Mouse (Mus musculus): ENCODE data around the gene Ints3. TPM values are rescaled to one million over a fixed set of nuclear protein-coding genes. Genes with fewer than 3 reads are reported as not detected.

The Ints3 gene
- total RNA-seq (2023): 10 to 100 TPM; 57.3 to 67.2 TPM

DNA sequence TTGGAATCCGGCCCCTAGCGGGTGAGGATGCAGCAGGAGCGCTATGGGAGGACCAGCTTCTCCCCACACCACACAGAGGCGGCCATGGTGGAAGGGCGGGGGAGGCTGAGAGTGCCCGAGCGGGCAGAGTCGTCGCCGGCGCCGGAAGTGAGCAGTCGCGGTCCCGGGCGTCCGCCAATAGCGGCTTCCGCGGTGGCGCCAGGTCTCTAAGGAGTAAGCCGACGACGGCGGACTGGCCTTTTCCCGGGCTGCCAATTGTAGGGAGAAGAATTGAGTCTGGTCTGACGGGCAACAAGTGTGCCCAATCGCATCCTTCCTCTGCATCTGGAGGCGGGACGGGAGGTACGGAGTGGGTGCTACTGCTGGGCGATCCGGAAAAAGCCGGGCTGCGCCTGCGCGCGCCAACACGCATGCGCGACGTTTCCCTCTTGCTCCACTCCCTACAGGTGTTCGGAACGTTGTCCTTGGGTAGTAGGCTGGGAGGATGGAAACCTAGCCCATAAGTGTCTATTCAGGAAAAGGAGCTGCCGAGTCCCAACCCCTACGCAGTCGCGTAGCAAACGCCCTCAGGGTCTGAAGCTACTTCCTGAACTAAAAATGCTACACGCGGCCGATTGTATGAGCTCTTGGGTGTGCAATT is at the start of gene Ints3:
TSS of gene Ints3 (minus strand) at position 242 of the 640 bp plus-strand sequence.

DNA sequence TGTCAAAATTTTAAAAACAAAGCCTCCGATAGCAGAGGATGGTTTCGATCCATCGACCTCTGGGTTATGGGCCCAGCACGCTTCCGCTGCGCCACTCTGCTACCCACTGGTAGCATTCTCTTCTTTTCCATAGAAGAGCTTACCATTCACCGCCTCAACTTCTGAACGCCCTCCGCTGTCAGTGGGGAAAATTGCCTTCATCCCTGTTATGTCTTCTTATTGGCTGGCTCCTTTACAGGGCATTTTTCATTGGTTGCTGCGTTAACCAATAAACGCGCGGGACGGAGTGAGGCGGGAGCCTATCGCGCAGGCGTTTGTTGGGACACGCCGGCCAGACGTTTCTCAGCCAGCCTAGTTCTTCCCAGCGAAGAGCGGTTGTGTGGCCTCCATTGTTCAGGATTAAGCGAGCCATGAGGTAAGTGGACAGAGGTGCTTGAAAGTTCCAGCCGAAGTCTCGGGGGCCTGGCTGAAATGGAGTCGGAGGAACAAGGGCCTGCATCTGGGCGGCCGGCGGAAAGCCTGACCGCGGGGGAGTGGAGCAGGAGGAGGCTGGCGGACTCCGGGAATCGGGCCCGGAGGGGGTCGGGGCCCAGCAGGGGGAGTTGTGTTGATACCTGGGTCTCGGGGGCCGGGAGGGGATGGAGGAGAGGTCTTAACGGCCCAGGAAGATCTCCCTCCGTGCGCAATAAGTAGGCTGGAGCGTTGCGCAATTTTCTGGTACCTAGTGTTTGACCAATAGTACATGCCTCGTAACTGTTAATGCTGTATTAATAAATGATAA is 42.6 kb upstream of the Ints3 start, which contains the start of gene Ilf2:
TSS of gene Ilf2 (plus strand) at position 296 of the 781 bp plus-strand sequence.

DNA sequence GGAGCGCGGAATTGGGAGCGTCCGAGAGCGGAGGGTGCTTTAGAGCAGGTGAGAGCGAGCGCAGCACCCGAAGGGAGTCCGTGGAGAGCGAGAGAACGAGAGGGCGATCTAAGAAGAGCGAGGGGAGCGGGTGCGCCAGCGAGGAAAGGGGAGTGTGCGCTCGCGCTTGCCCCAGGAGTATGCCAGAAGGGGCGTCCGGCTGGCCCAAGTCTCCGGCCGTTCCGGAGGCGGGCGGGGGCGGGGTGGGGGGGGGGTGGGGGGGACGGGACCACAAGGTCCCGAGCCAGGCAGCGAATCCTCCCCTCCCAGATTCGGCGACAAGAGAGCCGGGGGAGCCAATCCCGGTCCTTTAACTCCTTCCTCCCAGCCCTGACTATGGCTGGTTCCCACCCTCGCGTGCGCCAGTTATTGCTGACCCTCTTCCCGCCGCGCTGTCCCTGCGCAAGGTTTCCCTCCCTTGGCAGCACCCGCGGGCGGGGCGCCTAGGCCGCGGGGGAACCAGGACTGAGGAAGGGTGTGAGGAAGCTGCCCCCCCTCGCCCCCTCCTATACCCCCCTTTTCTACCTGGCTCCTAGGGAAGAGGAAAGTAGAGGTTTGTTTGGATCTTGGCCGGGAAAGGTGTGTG is 32.4 kb upstream of the Ints3 start, which contains the start of gene Npr1:
TSS of gene Npr1 (minus strand) at position 181 of the 625 bp plus-strand sequence.

DNA sequence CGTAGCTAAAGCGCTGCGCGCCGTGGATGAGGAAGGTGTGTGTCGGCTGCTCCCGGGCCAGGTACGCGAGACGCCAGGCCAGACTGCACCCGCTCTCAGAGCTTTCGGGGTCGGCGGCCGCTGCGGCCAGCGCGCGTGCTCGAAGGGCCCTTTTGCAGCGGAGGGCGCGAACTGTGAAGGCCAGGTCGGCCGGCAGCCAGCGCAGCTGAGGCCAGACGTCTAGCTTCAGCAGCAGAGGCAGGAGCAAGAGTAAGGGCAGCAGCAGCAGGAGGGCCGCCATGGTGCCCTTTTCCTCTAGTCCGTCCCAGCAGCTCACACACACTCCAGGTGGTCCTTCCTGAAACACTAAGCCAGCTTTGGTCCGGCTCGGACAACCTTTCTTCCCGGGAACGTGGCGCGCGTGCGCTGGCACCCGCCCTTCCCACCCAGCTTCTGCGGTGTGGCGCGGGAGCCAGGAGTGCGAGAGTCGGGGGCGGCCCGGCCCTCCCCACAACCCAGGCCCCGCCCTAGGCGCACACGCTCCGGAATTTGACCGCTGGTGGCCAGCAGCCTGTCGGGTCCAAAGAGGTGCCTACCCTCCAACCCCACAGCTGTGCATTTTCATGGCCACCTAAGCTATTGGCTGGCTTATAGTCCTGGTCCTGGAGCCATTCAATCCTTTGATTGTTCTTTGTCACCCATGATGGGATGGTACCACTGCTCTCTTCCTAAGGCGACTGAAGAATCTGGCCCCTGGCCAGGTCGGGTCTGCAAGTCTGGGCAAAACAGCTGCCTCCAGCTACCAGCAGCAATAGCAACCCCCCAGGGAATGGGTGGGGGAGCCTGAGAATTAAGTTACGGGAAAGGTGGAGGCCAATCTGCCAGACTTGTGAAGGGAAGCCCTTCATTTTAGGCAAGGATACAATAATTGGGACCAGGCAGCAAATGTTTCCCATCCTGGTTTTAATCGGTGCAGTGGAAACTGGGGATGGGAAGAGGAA is 43.6 kb downstream of the Ints3 start, which contains the start of gene Slc27a3:
TSS of gene Slc27a3 (minus strand) at position 428 of the 980 bp plus-strand sequence.

Other genes with a start within 250 kb of the Ints3 start
- over 10,000 TPM; 10,955 to 11,849 TPM for gene Rps27, start 220.0 kb downstream of the Ints3 start, total RNA-seq (2023)
- gene Rab13, start 219.9 kb downstream of the Ints3 start, total RNA-seq (2023): not detected
- 10 to 100 TPM; 63.9 to 76.8 TPM for gene Jtb, start 202.0 kb downstream of the Ints3 start, total RNA-seq (2023)
- gene Creb3l4, start 190.1 kb downstream of the Ints3 start, total RNA-seq (2023): not detected
- 10 to 100 TPM; 25.3 to 28.3 TPM for gene Slc39a1, start 185.4 kb downstream of the Ints3 start, total RNA-seq (2023)
- 100 to 1,000 TPM in 1 of 2 experiments, 10 to 100 TPM in 1; 97.9 to 123 TPM for gene Crtc2, start 179.5 kb downstream of the Ints3 start, total RNA-seq (2023)
- gene Dennd4b, start 168.4 kb downstream of the Ints3 start, total RNA-seq (2023): 10 to 100 TPM; 73.7 to 80.7 TPM
- gene Gatad2b, start 140.4 kb downstream of the Ints3 start, total RNA-seq (2023): 100 to 1,000 TPM; 109 to 114 TPM
- gene Slc27a3, start 43.7 kb downstream of the Ints3 start, total RNA-seq (2023): 1 to 10 TPM; 1.8 to 2.2 TPM
- not detected for gene Npr1, start 32.2 kb upstream of the Ints3 start, total RNA-seq (2023)
- gene Ilf2, start 42.5 kb upstream of the Ints3 start, total RNA-seq (2023): 10 to 100 TPM; 89.4 to 92.6 TPM
- 10 to 100 TPM; 36.9 to 38.9 TPM for gene Snapin, start 57.4 kb upstream of the Ints3 start, total RNA-seq (2023)
- 100 to 1,000 TPM; 183 to 188 TPM for gene Chtop, start 75.9 kb upstream of the Ints3 start, total RNA-seq (2023)
- 1 to 10 TPM in 1 of 2 experiments, not detected in 1; 1.5 TPM for gene S100a1, start 80.8 kb upstream of the Ints3 start, total RNA-seq (2023)
- 10 to 100 TPM; 38.2 to 40.3 TPM for gene S100a13, start 80.8 kb upstream of the Ints3 start, total RNA-seq (2023)
- 1 to 10 TPM; 1.3 to 3.4 TPM for gene S100a14, start 93.2 kb upstream of the Ints3 start, total RNA-seq (2023)
- gene S100a16, start 103.6 kb upstream of the Ints3 start, total RNA-seq (2023): not detected
- 1 to 10 TPM in 1 of 2 experiments, not detected in 1; 1.1 TPM for gene S100a3, start 127.0 kb upstream of the Ints3 start, total RNA-seq (2023)
- gene S100a2, start 156.6 kb upstream of the Ints3 start, total RNA-seq (2023): not detected
- gene Gm42674, start 168.3 kb upstream of the Ints3 start, total RNA-seq (2023): not detected
- gene S100a4, start 170.1 kb upstream of the Ints3 start, total RNA-seq (2023): 10 to 100 TPM; 34.0 to 64.5 TPM
- gene S100a5, start 174.9 kb upstream of the Ints3 start, total RNA-seq (2023): not detected
- gene S100a6, start 179.3 kb upstream of the Ints3 start, total RNA-seq (2023): 10 to 100 TPM; 23.8 to 39.8 TPM
- not detected for gene S100a7a, start 220.4 kb upstream of the Ints3 start, total RNA-seq (2023)
- 10 to 100 TPM in 1 of 2 experiments, 1 to 10 TPM in 1; 8.0 to 10.6 TPM for gene S100a8, start 235.4 kb upstream of the Ints3 start, total RNA-seq (2023)